Mouse (Mus musculus) kidney, adult 2 months (tissue): ENCODE data around the gene Tsfm.

Experiments used
- CTCF ChIP-seq: fragments of 200-500 bp; conservative IDR thresholded peaks from 2 replicates; pipeline ENCODE4 v1.5.1; 2011; ENCODE audit warnings: low read depth, mild to moderate bottlenecking, control low read depth, low read length, moderate library complexity, mixed read lengths; ENCODE audit not compliant: insufficient read depth, insufficient read length
- POLR2A ChIP-seq: fragments of 200-500 bp; IDR thresholded peaks from one replicate; pipeline ENCODE4 v1.6.1; 2011; ENCODE audit warnings: low read depth, low read length, control low read depth

- TF ChIP-seq CTCF = no peak
- TF ChIP-seq POLR2A = no peak
Observed at GRCm38 (mm10) chr10:126971363-126972050, 59.1 kb downstream of the Tsfm start.
